Mouse (Mus musculus): Measurements from ENCODE around the gene Crxos. TPM values are rescaled to one million over a fixed set of nuclear protein-coding genes. Genes with fewer than 3 reads are reported as not detected.

The Crxos gene
- polyA plus RNA-seq, 1 experiment from 2014 or later: not detected

GRCm38 (mm10) chr7:15948381-15948941 lies 66.0 kb downstream of the Crxos start:
- ATAC-seq (ENCODE audit: low FRiP score, low read depth): peak; percentile 55
- H3K36me3 ChIP-seq: peaks cover 43% of the 10 kb centered on the region

GRCm38 (mm10) chr7:15949216-15949790 lies 66.9 kb downstream of the Crxos start:
- no peak overlapping the region for H3K27ac ChIP-seq
- no peak overlapping the region for H3K4me3 ChIP-seq
- 0 out of 2 replicates have a peak, but pooled peaks cover 5% of the 10 kb centered on the region for H3K27me3 ChIP-seq
- no peak overlapping the region for H3K4me2 ChIP-seq (replicated peaks)
- H3K9ac ChIP-seq: no peak overlapping the region
- peaks cover 41% of the 10 kb centered on the region for H3K36me3 ChIP-seq
- H3K4me1 ChIP-seq: peaks cover 22% of the 10 kb centered on the region
- ATAC-seq (ENCODE audit: low FRiP score, low read depth): no peak
- WGBS: 81% methylated on average over 7 of the region's 7 CpGs
- 0 out of 2 replicates have a peak, but pooled peaks cover 5% of the 10 kb centered on the region for H3K9me3 ChIP-seq

More at GRCm38 (mm10) chr7:15948381-15948941, 66.0 kb downstream of the Crxos start:
- H3K9me3 ChIP-seq: 0 out of 2 replicates have a peak, but pooled peaks cover 3% of the 10 kb centered on the region
- H3K9ac ChIP-seq: peak overlapping the region; percentile 59; the same call in 1 of the 2 replicates
- 4% methylated on average over 23 of the region's 23 CpGs for WGBS
- H3K4me2 ChIP-seq (replicated peaks): peak overlapping the region; percentile 59
- peaks cover 27% of the 10 kb centered on the region for H3K4me1 ChIP-seq
- H3K27me3 ChIP-seq: 0 out of 2 replicates have a peak, but pooled peaks cover 4% of the 10 kb centered on the region
- H3K4me3 ChIP-seq: peak overlapping the region; percentile 28
- no peak overlapping the region for H3K27ac ChIP-seq

GRCm38 (mm10) chr7:15950008-15950407 lies 67.6 kb downstream of the Crxos start:
- Histone ChIP-seq H3K36me3 (peaks cover 39% of the 10 kb centered on the region), H3K4me1 (peaks cover 18% of the 10 kb centered on the region), H3K9ac (no peak overlapping the region), H3K4me3 (no peak overlapping the region), H3K4me2 (replicated peaks) (no peak overlapping the region), H3K9me3 (0 out of 2 replicates have a peak, but pooled peaks cover 5% of the 10 kb centered on the region), H3K27ac (no peak overlapping the region), H3K27me3 (peaks cover 12% of the 10 kb centered on the region; the same call in 1 of the 2 replicates)
- 85% methylated on average over 15 of the region's 15 CpGs for WGBS
- no peak for ATAC-seq (ENCODE audit: low FRiP score, low read depth)

GRCm38 (mm10) chr7:15952416-15952815 lies 70.0 kb downstream of the Crxos start:
- peaks cover 24% of the 10 kb centered on the region for H3K4me1 ChIP-seq
- no peak for ATAC-seq (ENCODE audit: low FRiP score, low read depth)
- H3K36me3 ChIP-seq: peaks cover 51% of the 10 kb centered on the region
- H3K9ac ChIP-seq: no peak overlapping the region
- H3K9me3 ChIP-seq: 0 out of 2 replicates have a peak, but pooled peaks cover 5% of the 10 kb centered on the region
- peaks cover 27% of the 10 kb centered on the region for H3K27me3 ChIP-seq
- no peak overlapping the region for H3K4me3 ChIP-seq
- WGBS: 74% methylated on average over 3 of the region's 3 CpGs
- H3K4me2 ChIP-seq (replicated peaks): no peak overlapping the region
- no peak overlapping the region for H3K27ac ChIP-seq

Other genes starting within 250 kb of the Crxos start
- not detected in 2 replicates for gene Obox3, start 242.7 kb upstream of the Crxos start, polyA plus RNA-seq (2015; fragmentation: Nextera tagmentation; extraction: Ambion mirVana)
- gene Obox5, start 132.5 kb upstream of the Crxos start, polyA plus RNA-seq (2015; fragmentation: Nextera tagmentation; extraction: Ambion mirVana): not detected in 2 replicates
- gene Obox6, start 42.9 kb upstream of the Crxos start, polyA plus RNA-seq (2015; fragmentation: Nextera tagmentation; extraction: Ambion mirVana): not detected in 2 replicates
- not detected in 2 replicates for gene Crx, start 2.6 kb upstream of the Crxos start, polyA plus RNA-seq (2015; fragmentation: Nextera tagmentation; extraction: Ambion mirVana)
- gene Selenow, start 39.8 kb downstream of the Crxos start, polyA plus RNA-seq (2015; fragmentation: Nextera tagmentation; extraction: Ambion mirVana): 943 and 963 TPM in 2 replicates
- 184 and 201 TPM in 2 replicates for gene Nop53, start 63.5 kb downstream of the Crxos start, polyA plus RNA-seq (2015; fragmentation: Nextera tagmentation; extraction: Ambion mirVana)
- 25.3 and 29.9 TPM in 2 replicates for gene Ehd2, start 85.0 kb downstream of the Crxos start, polyA plus RNA-seq (2015; fragmentation: Nextera tagmentation; extraction: Ambion mirVana)
- gene Bicra, start 165.3 kb downstream of the Crxos start, polyA plus RNA-seq (2015; fragmentation: Nextera tagmentation; extraction: Ambion mirVana): 8.6 and 8.7 TPM in 2 replicates
- 0.04 and 0.08 TPM in 2 replicates for gene Zfp541, start 179.2 kb downstream of the Crxos start, polyA plus RNA-seq (2015; fragmentation: Nextera tagmentation; extraction: Ambion mirVana)
- 232 and 245 TPM in 2 replicates for gene Napa, start 215.8 kb downstream of the Crxos start, polyA plus RNA-seq (2015; fragmentation: Nextera tagmentation; extraction: Ambion mirVana)
- gene Kptn, start 237.3 kb downstream of the Crxos start, polyA plus RNA-seq (2015; fragmentation: Nextera tagmentation; extraction: Ambion mirVana): 38.7 and 40.5 TPM in 2 replicates
- 0.14 and 0.28 TPM in 2 replicates for gene Slc8a2, start 247.2 kb downstream of the Crxos start, polyA plus RNA-seq (2015; fragmentation: Nextera tagmentation; extraction: Ambion mirVana)

Measured in limb, embryonic 13.5 days (tissue).